Mouse (Mus musculus): ENCODE results near the gene Itpk1. TPM values are rescaled to one million over a fixed set of nuclear protein-coding genes. Genes with fewer than 3 reads are reported as not detected.
A peak's percentile ranks its signal among the peaks of the same experiment; 100 is the strongest.

Itpk1 gene
- polyA plus RNA-seq, 1 experiment from 2014 or later, result 4.8 TPM

GRCm38 (mm10) chr12:102541168-102541567 lies 163.6 kb downstream of the Itpk1 start:
- Histone ChIP-seq H3K27me3 (peaks cover 6% of the 10 kb centered on the region; the same call in 1 of the 2 replicates), H3K4me3 (no peak overlapping the region), H3K27ac (no peak overlapping the region), H3K9me3 (replicated peaks) (no peaks in the 10 kb centered on the region), H3K9ac (no peak overlapping the region), H3K4me2 (no peak overlapping the region), H3K36me3 (no peaks in the 10 kb centered on the region), H3K4me1 (replicated peaks) (no peaks in the 10 kb centered on the region)
- no peak for ATAC-seq (replicated peaks; ENCODE audit: insufficient number of reproducible peaks, insufficient read depth, low FRiP score, low read depth)
- WGBS, result 95% methylated on average over 7 of the region's 7 CpGs

GRCm38 (mm10) chr12:102540278-102540677 lies 164.5 kb downstream of the Itpk1 start:
- 45% methylated on average over 8 of the region's 8 CpGs for WGBS
- no peak overlapping the region for H3K27ac ChIP-seq
- H3K9me3 ChIP-seq (replicated peaks), result no peaks in the 10 kb centered on the region
- ATAC-seq (replicated peaks; ENCODE audit: insufficient number of reproducible peaks, insufficient read depth, low FRiP score, low read depth), result no peak
- H3K9ac ChIP-seq, result no peak overlapping the region
- no peak overlapping the region for H3K4me3 ChIP-seq
- no peaks in the 10 kb centered on the region for H3K4me1 ChIP-seq (replicated peaks)
- no peaks in the 10 kb centered on the region for H3K36me3 ChIP-seq
- peaks cover 6% of the 10 kb centered on the region; the same call in 1 of the 2 replicates for H3K27me3 ChIP-seq
- no peak overlapping the region for H3K4me2 ChIP-seq

- H3K4me3 ChIP-seq, result no peak overlapping the region
- no peaks in the 10 kb centered on the region for H3K36me3 ChIP-seq
- 52% methylated on average over 1 of the region's 1 CpGs for WGBS
- peaks cover 6% of the 10 kb centered on the region; the same call in 1 of the 2 replicates for H3K27me3 ChIP-seq
- no peak overlapping the region for H3K9ac ChIP-seq
- no peaks in the 10 kb centered on the region for H3K9me3 ChIP-seq (replicated peaks)
- no peak overlapping the region for H3K27ac ChIP-seq
- no peak overlapping the region for H3K4me2 ChIP-seq
- no peaks in the 10 kb centered on the region for H3K4me1 ChIP-seq (replicated peaks)
- no peak for ATAC-seq (replicated peaks; ENCODE audit: insufficient number of reproducible peaks, insufficient read depth, low FRiP score, low read depth)
Observed at GRCm38 (mm10) chr12:102535796-102536195, 168.9 kb downstream of the Itpk1 start.

- no peaks in the 10 kb centered on the region for H3K9me3 ChIP-seq (replicated peaks)
- ATAC-seq (replicated peaks; ENCODE audit: insufficient number of reproducible peaks, insufficient read depth, low FRiP score, low read depth), result no peak
- no peaks in the 10 kb centered on the region for H3K36me3 ChIP-seq
- no peak overlapping the region for H3K9ac ChIP-seq
- no peaks in the 10 kb centered on the region for H3K4me1 ChIP-seq (replicated peaks)
- 70% methylated on average over 5 of the region's 5 CpGs for WGBS
- H3K27me3 ChIP-seq, result no peaks in the 10 kb centered on the region
- no peak overlapping the region for H3K27ac ChIP-seq
- no peak overlapping the region for H3K4me2 ChIP-seq
- H3K4me3 ChIP-seq, result no peak overlapping the region
Observed at GRCm38 (mm10) chr12:102527989-102528388, 176.7 kb downstream of the Itpk1 start.

- WGBS, result 17% methylated on average over 6 of the region's 6 CpGs
- Histone ChIP-seq H3K4me2 (no peak overlapping the region), H3K4me3 (no peak overlapping the region), H3K27me3 (no peaks in the 10 kb centered on the region), H3K27ac (no peak overlapping the region), H3K36me3 (no peaks in the 10 kb centered on the region), H3K4me1 (replicated peaks) (peaks cover 10% of the 10 kb centered on the region; the same call in 1 of the 2 replicates), H3K9me3 (replicated peaks) (no peaks in the 10 kb centered on the region), H3K9ac (no peak overlapping the region)
- no peak for ATAC-seq (replicated peaks; ENCODE audit: insufficient number of reproducible peaks, insufficient read depth, low FRiP score, low read depth)
Observed at GRCm38 (mm10) chr12:102524760-102525159, 180.0 kb downstream of the Itpk1 start.

- H3K4me3 ChIP-seq, result no peak overlapping the region
- peaks cover 10% of the 10 kb centered on the region; the same call in 1 of the 2 replicates for H3K4me1 ChIP-seq (replicated peaks)
- H3K9ac ChIP-seq, result no peak overlapping the region
- H3K9me3 ChIP-seq (replicated peaks), result no peaks in the 10 kb centered on the region
- H3K4me2 ChIP-seq, result no peak overlapping the region
- no peak for ATAC-seq (replicated peaks; ENCODE audit: insufficient number of reproducible peaks, insufficient read depth, low FRiP score, low read depth)
- H3K36me3 ChIP-seq, result no peaks in the 10 kb centered on the region
- H3K27me3 ChIP-seq, result no peaks in the 10 kb centered on the region
- H3K27ac ChIP-seq, result no peak overlapping the region
- WGBS, result 50% methylated on average over 3 of the region's 3 CpGs
Observed at GRCm38 (mm10) chr12:102524216-102524615, 180.5 kb downstream of the Itpk1 start.

- no peak overlapping the region for H3K4me2 ChIP-seq
- no peaks in the 10 kb centered on the region for H3K27me3 ChIP-seq
- 33% methylated on average over 13 of the region's 13 CpGs for WGBS
- no peak overlapping the region for H3K9ac ChIP-seq
- no peaks in the 10 kb centered on the region for H3K36me3 ChIP-seq
- H3K4me3 ChIP-seq, result no peak overlapping the region
- peak; percentile 67 for ATAC-seq (replicated peaks; ENCODE audit: insufficient number of reproducible peaks, insufficient read depth, low FRiP score, low read depth)
- H3K4me1 ChIP-seq (replicated peaks), result peaks cover 10% of the 10 kb centered on the region; the same call in 1 of the 2 replicates
- no peaks in the 10 kb centered on the region for H3K9me3 ChIP-seq (replicated peaks)
- peak overlapping the region; percentile 53; the same call in 1 of the 2 replicates for H3K27ac ChIP-seq
Observed at GRCm38 (mm10) chr12:102521777-102522319, 182.9 kb downstream of the Itpk1 start.

- H3K36me3 ChIP-seq, result no peaks in the 10 kb centered on the region
- no peaks in the 10 kb centered on the region for H3K27me3 ChIP-seq
- H3K9me3 ChIP-seq (replicated peaks), result no peaks in the 10 kb centered on the region
- H3K4me3 ChIP-seq, result no peak overlapping the region
- H3K4me1 ChIP-seq (replicated peaks), result peaks cover 10% of the 10 kb centered on the region; the same call in 1 of the 2 replicates
- 80% methylated on average over 12 of the region's 12 CpGs for WGBS
- no peak overlapping the region for H3K27ac ChIP-seq
- no peak overlapping the region for H3K9ac ChIP-seq
- ATAC-seq (replicated peaks; ENCODE audit: insufficient number of reproducible peaks, insufficient read depth, low FRiP score, low read depth), result no peak
- H3K4me2 ChIP-seq, result no peak overlapping the region
Observed at GRCm38 (mm10) chr12:102519929-102520720, 184.6 kb downstream of the Itpk1 start.

MicroRNAs encoded within 50 kb of the gene (microRNA counts, 519-probe panel; counts per million panel counts)
- microRNA mmu-miR-1936, result not detected

Small RNA genes within 50 kb of the gene (microRNA-seq; reads per million reads assigned to microRNA genes)
- gene Mir1936, result not detected

Other genes starting within 250 kb of the Itpk1 start
- 24.4 and 26.9 TPM in 2 replicates for gene Golga5, start 235.8 kb downstream of the Itpk1 start, polyA plus RNA-seq (2015; fragmentation: Nextera tagmentation; extraction: Ambion mirVana)
- 0.38 and 12.0 TPM in 2 replicates for gene Chga, start 150.0 kb downstream of the Itpk1 start, polyA plus RNA-seq (2015; fragmentation: Nextera tagmentation; extraction: Ambion mirVana)
- 13.1 and 20.1 TPM in 2 replicates for gene Moap1, start 38.7 kb upstream of the Itpk1 start, polyA plus RNA-seq (2015; fragmentation: Nextera tagmentation; extraction: Ambion mirVana)
- gene Tmem251, start 38.8 kb upstream of the Itpk1 start, polyA plus RNA-seq (2015; fragmentation: Nextera tagmentation; extraction: Ambion mirVana), result 6.9 and 7.1 TPM in 2 replicates
- gene Gm28051, start 52.8 kb upstream of the Itpk1 start, polyA plus RNA-seq (2015; fragmentation: Nextera tagmentation; extraction: Ambion mirVana), result not detected in 2 replicates
- gene Gon7, start 52.9 kb upstream of the Itpk1 start, polyA plus RNA-seq (2015; fragmentation: Nextera tagmentation; extraction: Ambion mirVana), result 22.2 and 24.0 TPM in 2 replicates
- 25.6 and 31.1 TPM in 2 replicates for gene Ubr7, start 53.0 kb upstream of the Itpk1 start, polyA plus RNA-seq (2015; fragmentation: Nextera tagmentation; extraction: Ambion mirVana)
- gene Gm20604, start 53.7 kb upstream of the Itpk1 start, polyA plus RNA-seq (2015; fragmentation: Nextera tagmentation; extraction: Ambion mirVana), result 15.6 TPM in 2 replicates
- gene Btbd7, start 173.5 kb upstream of the Itpk1 start, polyA plus RNA-seq (2015; fragmentation: Nextera tagmentation; extraction: Ambion mirVana), result 11.9 and 13.6 TPM in 2 replicates
- not detected in 2 replicates for gene Cox8c, start 194.4 kb upstream of the Itpk1 start, polyA plus RNA-seq (2015; fragmentation: Nextera tagmentation; extraction: Ambion mirVana)
- gene Unc79, start 243.9 kb upstream of the Itpk1 start, polyA plus RNA-seq (2015; fragmentation: Nextera tagmentation; extraction: Ambion mirVana), result 0.16 and 0.52 TPM in 2 replicates